8 mouse cellular contexts compared by ENCODE assay signal in the genomic region with DNA sequence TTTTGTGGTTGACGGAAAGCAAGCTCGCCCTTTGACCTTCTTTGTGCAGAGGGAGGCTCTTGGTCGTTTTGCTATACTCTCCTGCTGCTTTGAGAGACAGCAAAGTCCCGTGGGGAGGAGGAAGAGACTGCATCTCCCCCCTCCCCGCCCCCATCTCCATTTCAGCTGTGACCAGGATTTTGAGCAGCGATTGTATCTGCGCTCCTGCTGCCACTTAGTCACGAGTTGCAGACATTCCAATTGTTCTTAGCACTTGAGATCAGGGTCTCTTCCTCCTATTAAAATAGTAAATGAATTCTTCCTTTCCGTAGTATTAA. TPM values are rescaled to one million over a fixed set of nuclear protein-coding genes. Genes with fewer than 3 reads are reported as not detected.
A peak's percentile ranks its signal among the peaks of the same experiment; 100 is the strongest.
DNase-seq lines count a peak whose midpoint lies in the region; ATAC-seq and TF ChIP-seq lines count a peak whose summit lies in the region.

No protein-coding gene starts in this region.

- no peaks in the 10 kb centered on the region for H3K9me3 ChIP-seq in kidney, embryonic 15.5 days (replicated peaks)
- no peaks in the 10 kb centered on the region for H3K9me3 ChIP-seq in forebrain, postnatal 0 days (ENCODE audit: low read length)
- no peaks in the 10 kb centered on the region for H3K9me3 ChIP-seq in midbrain, embryonic 12.5 days

- H3K36me3 ChIP-seq in kidney, embryonic 15.5 days = no peaks in the 10 kb centered on the region
- H3K36me3 ChIP-seq in forebrain, postnatal 0 days (ENCODE audit: insufficient read depth) = no peaks in the 10 kb centered on the region
- no peaks in the 10 kb centered on the region for H3K36me3 ChIP-seq in midbrain, embryonic 12.5 days

- H3K9ac ChIP-seq in kidney, embryonic 15.5 days = peak overlapping the region; percentile 83
- H3K9ac ChIP-seq in forebrain, postnatal 0 days = peak overlapping the region; percentile 82
- peak overlapping the region; percentile 93; the same call in 1 of the 2 replicates for H3K9ac ChIP-seq in midbrain, embryonic 12.5 days (replicated peaks)

- ATAC-seq in kidney, embryonic 15.5 days (replicated peaks; ENCODE audit: low FRiP score) = no peak
- no peak for ATAC-seq in forebrain, postnatal 0 days
- no peak for ATAC-seq in midbrain, embryonic 12.5 days (ENCODE audit: low FRiP score, low read depth)

- peak overlapping the region; percentile 77 for H3K4me3 ChIP-seq in kidney, embryonic 15.5 days (replicated peaks)
- H3K4me3 ChIP-seq in bone marrow, adult 2 months (replicated peaks; ENCODE audit: control insufficient read depth, low read depth, low read length) = peak overlapping the region; percentile 97
- peak overlapping the region; percentile 83 for H3K4me3 ChIP-seq in forebrain, postnatal 0 days (ENCODE audit: low read depth, low read length)
- peak overlapping the region; percentile 96 for H3K4me3 ChIP-seq in midbrain, embryonic 12.5 days

- H3K4me1 ChIP-seq in kidney, embryonic 15.5 days = peaks cover 16% of the 10 kb centered on the region
- peaks cover 3% of the 10 kb centered on the region for H3K4me1 ChIP-seq in bone marrow, adult 2 months (ENCODE audit: control insufficient read depth, insufficient read depth, low read length)
- H3K4me1 ChIP-seq in forebrain, postnatal 0 days (ENCODE audit: insufficient read depth) = 0 out of 2 replicates have a peak, but pooled peaks cover 7% of the 10 kb centered on the region
- 0 out of 2 replicates have a peak, but pooled peaks cover 7% of the 10 kb centered on the region for H3K4me1 ChIP-seq in midbrain, embryonic 12.5 days

- no peak for TF ChIP-seq POLR2A in bone marrow, adult 2 months (IDR thresholded peaks at IDR 0.05; ENCODE audit: borderline replicate concordance, control insufficient read depth, low read depth, low read length)

- peak overlapping the region; percentile 68; the same call in 1 of the 2 replicates for H3K27ac ChIP-seq in kidney, embryonic 15.5 days
- peak overlapping the region; percentile 85 for H3K27ac ChIP-seq in bone marrow, adult 2 months (ENCODE audit: control insufficient read depth, insufficient read depth, low read depth, low read length, poor library complexity)
- 0 out of 2 replicates have a peak overlapping the region, but pooled peaks have one; percentile 30 for H3K27ac ChIP-seq in forebrain, postnatal 0 days (ENCODE audit: low read depth, low read length)
- peak overlapping the region; percentile 83; the same call in 1 of the 2 replicates for H3K27ac ChIP-seq in midbrain, embryonic 12.5 days (replicated peaks)

- peak overlapping the region; percentile 88 for H3K4me2 ChIP-seq in kidney, embryonic 15.5 days
- H3K4me2 ChIP-seq in forebrain, postnatal 0 days (ENCODE audit: low read depth) = peak overlapping the region; percentile 64
- H3K4me2 ChIP-seq in midbrain, embryonic 12.5 days (replicated peaks) = peak overlapping the region; percentile 97

- DNase-seq in kidney, adult 8-10 months = no peak
- DNase-seq in forebrain, postnatal 0 days = no peak
- no peak for DNase-seq in right cerebral cortex, postnatal 25 days
- no peak for DNase-seq in adrenal gland, postnatal 36 days
- DNase-seq in gastrocnemius, adult 8-10 months (ENCODE audit: low spot score in 2 of 2) = no peak

- no peaks in the 10 kb centered on the region for H3K27me3 ChIP-seq in kidney, embryonic 15.5 days
- no peaks in the 10 kb centered on the region for H3K27me3 ChIP-seq in forebrain, postnatal 0 days (ENCODE audit: insufficient read depth, low read length)
- H3K27me3 ChIP-seq in midbrain, embryonic 12.5 days = peaks cover 3% of the 10 kb centered on the region; the same call in 1 of the 2 replicates

- WGBS in kidney, embryonic 15.5 days = 4% methylated on average over 9 of the region's 9 CpGs
- WGBS in bone marrow, adult 2 months = 6% methylated on average over 9 of the region's 9 CpGs
- 8% methylated on average over 9 of the region's 9 CpGs for WGBS in forebrain, postnatal 0 days
- 3% methylated on average over 9 of the region's 9 CpGs for WGBS in midbrain, embryonic 12.5 days

- no peak for TF ChIP-seq CTCF in bone marrow, adult 2 months (IDR thresholded peaks at IDR 0.05; ENCODE audit: control insufficient read depth, insufficient read depth, low read length)
- TF ChIP-seq CTCF in forebrain, postnatal 0 days (IDR thresholded peaks at IDR 0.05; ENCODE audit: low read depth) = no peak

RNA-seq across cellular contexts. Expression of gene Snx30, which starts 1.2 kb away (rescaled TPM):
- polyA plus RNA-seq in kidney, embryonic 15.5 days (2015; fragmentation: Nextera tagmentation; extraction: Ambion mirVana) = 6.0 and 7.7 TPM in 2 replicates
- polyA plus RNA-seq in bone marrow, adult 2 months (2011; ENCODE audit: insufficient read depth, insufficient read length, low replicate concordance, missing spikeins) = 19.7 and 24.2 TPM in 2 replicates
- 22.7 and 31.4 TPM in 2 replicates for total RNA-seq in forebrain, postnatal 0 days (2014; rRNA removed)
- 9.8 and 16.9 TPM in 2 replicates for polyA plus RNA-seq in forebrain, postnatal 0 days (2015; fragmentation: Nextera tagmentation; extraction: Ambion mirVana)
- 14.5 and 18.4 TPM in 2 replicates for polyA plus RNA-seq in midbrain, embryonic 12.5 days (2016; fragmentation: Nextera tagmentation; extraction: Ambion mirVana)
- 1 to 10 TPM; 5.7 to 6.0 TPM for total RNA-seq in adrenal gland, postnatal 36 days (2021)
- total RNA-seq in gastrocnemius, adult 8-10 months (2022) = 1 to 10 TPM; 2.9 to 4.5 (median 3.8) TPM

RNA-seq across cellular contexts. Expression of gene Inip, which starts 5.4 kb away (rescaled TPM):
- polyA plus RNA-seq in kidney, embryonic 15.5 days (2015; fragmentation: Nextera tagmentation; extraction: Ambion mirVana) = 59.3 and 63.3 TPM in 2 replicates
- 10.7 and 27.6 TPM in 2 replicates for polyA plus RNA-seq in bone marrow, adult 2 months (2011; ENCODE audit: insufficient read depth, insufficient read length, low replicate concordance, missing spikeins)
- total RNA-seq in forebrain, postnatal 0 days (2014; rRNA removed) = 31.3 and 34.1 TPM in 2 replicates
- 39.2 and 43.2 TPM in 2 replicates for polyA plus RNA-seq in forebrain, postnatal 0 days (2015; fragmentation: Nextera tagmentation; extraction: Ambion mirVana)
- polyA plus RNA-seq in midbrain, embryonic 12.5 days (2016; fragmentation: Nextera tagmentation; extraction: Ambion mirVana) = 94.5 and 101 TPM in 2 replicates
- total RNA-seq in adrenal gland, postnatal 36 days (2021) = 10 to 100 TPM; 14.0 to 18.1 TPM
- total RNA-seq in gastrocnemius, adult 8-10 months (2022) = 1 to 10 TPM; 2.4 to 3.8 (median 3.0) TPM

Comparison
In these comparisons a context has a peak if more than half of its experiments do, and no peak if none do; other contexts are left out.
1. H3K27ac ChIP-seq: peak in every context shown above with its lines; median percentile 85 in bone marrow, adult 2 months; 83 in midbrain, embryonic 12.5 days; 68 in kidney, embryonic 15.5 days; 30 in forebrain, postnatal 0 days.